Mouse (Mus musculus) thymus, adult 2 months (tissue): ENCODE measurements around the gene Appl1.

ENCODE experiments used
- CTCF ChIP-seq: fragments of 200-500 bp; IDR thresholded peaks from 2 replicates; pipeline ENCODE4 v1.5.1; 2012; ENCODE audit warnings: mild to moderate bottlenecking, control low read depth, low read length, moderate library complexity, borderline replicate concordance; ENCODE audit not compliant: control insufficient read depth, poor library complexity, insufficient read depth; ENCODE audit errors: extremely low read depth
- POLR2A ChIP-seq: fragments of 200-500 bp; IDR thresholded peaks from 2 replicates; pipeline ENCODE4 v1.6.1; 2012; ENCODE audit warnings: mild to moderate bottlenecking, low read length, control low read depth, moderate library complexity; ENCODE audit not compliant: control insufficient read depth, poor library complexity, insufficient read depth; ENCODE audit errors: extremely low read depth

DNA sequence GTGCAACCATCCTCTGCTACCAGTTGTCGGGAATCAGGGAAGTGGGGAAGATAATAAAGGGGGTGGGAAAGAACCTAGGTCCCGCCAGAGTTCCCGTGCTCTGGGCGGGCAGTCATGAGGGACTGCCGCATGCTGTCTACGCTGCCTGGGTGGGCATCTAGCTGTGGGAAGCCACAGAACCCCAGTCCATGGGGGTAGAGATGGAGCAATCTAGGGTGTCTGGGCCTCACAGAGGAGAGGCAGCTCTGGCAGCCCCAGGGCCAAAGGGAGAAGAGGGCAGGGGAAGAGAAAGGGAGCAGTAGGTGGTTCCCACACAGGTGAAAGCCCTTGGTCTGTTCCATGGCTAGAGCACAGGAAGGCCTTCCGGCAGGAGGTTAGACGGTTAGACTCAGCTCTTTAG lies 10.0 kb upstream of the Appl1 start:
- TF ChIP-seq CTCF, result no peak
- no peak for TF ChIP-seq POLR2A
